Mouse (Mus musculus): ENCODE results near the gene Phykpl.
A peak's percentile ranks its signal among the peaks of the same experiment; 100 is the strongest.

The Phykpl gene

DNA sequence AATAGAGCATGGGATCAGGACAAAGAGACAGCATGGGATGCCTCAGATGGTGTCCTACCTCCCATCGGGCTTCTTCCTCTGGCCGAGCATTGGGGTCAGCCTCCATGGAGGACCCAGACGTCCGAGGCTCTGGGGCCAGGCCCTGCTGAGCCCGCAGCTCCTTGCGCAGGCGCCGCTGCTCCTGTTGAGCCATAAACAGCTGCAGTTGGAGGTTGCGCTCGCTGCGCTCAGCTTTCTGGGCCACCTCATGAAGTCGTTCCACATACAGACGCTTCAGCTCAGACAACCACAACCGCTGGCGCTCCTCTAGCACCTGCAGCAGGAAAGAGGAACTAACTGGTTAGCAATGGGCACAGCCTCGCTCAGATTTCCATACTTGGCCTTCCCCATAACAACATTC lies 59.7 kb downstream of the Phykpl start:
- peak; percentile 87 for DNase-seq (ENCODE audit: low spot score in 2 of 2)

DNA sequence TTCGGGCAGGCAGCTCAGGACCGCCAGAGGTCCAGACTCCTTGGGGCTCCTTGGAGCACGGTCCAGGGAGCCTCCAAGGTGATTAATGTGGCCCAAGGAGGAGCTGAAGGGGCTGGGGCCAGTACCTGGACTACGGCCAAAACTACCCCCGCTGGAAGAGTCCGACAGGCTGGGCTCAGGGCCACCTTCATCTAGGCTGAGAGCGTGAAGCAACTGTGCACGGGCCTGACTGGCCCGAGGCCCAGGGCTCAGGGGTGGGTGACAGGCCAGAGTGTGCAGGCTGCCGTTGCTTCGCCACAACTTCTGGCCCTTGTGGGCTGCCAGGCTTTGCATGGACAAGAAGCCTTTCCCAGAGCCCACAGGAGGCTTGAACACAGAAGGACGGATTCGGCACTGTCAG lies 60.7 kb downstream of the Phykpl start:
- no peak for DNase-seq (ENCODE audit: low spot score in 2 of 2)

DNA sequence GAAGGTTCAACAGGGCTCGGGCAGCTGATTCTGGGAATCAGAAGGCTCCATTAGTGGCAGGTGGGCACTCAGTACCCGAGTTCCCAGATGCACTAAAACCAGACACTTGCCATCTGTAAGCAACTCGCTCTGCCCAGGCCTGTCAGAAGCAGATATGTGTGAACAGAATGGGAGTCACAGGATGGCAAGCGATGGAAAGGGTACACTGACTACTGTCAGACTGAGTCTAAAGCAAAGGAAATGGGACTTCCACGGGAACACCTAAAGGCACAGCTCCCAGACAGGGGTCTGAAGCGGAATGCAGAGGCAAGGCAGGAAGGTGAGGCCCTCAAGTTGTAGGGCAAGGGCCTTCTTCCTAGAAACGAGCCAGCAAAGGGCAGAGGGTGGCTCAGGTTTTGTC lies 61.7 kb downstream of the Phykpl start:
- no peak for DNase-seq (ENCODE audit: low spot score in 2 of 2)

DNA sequence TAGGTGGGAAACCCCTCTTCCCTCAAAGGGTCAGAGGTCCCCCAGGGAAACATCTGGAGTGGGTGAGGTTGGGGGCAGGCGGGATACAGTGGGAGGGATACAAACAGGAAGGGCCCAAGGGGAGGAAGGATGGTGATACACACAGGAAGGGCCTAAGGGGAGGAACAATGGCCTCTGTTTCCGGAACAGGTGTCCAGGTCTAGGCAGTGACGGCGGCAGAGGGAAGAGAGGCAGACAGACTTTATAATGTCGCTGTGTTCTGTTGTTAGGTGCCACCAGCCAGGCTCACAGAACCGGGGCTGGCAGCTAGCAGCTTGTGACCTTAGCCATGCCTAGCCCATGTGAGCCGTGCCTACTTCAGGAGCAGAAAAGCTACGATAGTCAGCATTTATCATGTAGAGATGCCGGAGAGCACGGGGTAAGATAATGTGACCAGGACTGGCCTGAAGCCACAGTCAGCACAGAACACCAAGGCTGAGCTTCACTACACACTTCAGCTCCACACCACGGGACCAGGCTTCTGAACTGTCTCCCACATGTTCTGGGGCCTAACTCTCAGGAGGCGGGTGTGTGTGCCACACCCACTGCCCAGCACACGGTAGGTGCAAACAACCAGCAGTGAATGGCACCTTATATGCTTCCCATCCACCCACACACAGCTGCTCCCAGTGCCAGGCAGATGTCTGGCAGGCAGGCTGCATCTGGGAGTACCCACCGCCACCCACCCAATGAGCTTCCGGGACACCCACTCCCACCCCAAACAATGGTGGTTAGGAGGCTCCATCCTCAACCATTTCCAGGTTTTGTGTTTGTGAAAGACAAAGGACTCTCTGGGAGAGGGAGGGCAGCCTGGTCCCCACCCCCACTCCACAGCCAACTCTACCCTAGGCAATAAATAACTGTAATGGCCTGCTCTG lies 62.5 kb downstream of the Phykpl start:
- peak; percentile 37 to 41 for DNase-seq (ENCODE audit: low spot score in 2 of 2)

DNA sequence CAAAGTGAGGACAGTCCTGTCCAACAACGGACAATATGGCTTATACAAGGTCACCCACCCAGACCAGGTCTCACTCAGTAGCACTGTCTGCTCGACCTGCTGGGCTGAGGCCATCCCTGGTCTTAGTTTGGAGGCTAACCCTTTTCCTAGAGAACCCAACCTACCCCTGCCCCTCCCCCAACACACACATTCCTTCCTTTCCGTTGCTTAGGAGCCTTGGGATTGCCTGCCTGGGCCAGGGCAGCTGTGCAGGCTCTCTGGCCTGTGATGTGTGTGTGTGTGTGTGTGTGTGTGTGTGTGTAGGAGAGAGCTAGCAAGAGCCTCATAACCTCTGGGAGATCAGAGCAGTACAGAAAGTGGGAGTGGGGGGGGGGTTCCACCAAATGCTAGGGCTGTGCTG lies 64.0 kb downstream of the Phykpl start:
- DNase-seq (ENCODE audit: low spot score in 2 of 2) = no peak

DNA sequence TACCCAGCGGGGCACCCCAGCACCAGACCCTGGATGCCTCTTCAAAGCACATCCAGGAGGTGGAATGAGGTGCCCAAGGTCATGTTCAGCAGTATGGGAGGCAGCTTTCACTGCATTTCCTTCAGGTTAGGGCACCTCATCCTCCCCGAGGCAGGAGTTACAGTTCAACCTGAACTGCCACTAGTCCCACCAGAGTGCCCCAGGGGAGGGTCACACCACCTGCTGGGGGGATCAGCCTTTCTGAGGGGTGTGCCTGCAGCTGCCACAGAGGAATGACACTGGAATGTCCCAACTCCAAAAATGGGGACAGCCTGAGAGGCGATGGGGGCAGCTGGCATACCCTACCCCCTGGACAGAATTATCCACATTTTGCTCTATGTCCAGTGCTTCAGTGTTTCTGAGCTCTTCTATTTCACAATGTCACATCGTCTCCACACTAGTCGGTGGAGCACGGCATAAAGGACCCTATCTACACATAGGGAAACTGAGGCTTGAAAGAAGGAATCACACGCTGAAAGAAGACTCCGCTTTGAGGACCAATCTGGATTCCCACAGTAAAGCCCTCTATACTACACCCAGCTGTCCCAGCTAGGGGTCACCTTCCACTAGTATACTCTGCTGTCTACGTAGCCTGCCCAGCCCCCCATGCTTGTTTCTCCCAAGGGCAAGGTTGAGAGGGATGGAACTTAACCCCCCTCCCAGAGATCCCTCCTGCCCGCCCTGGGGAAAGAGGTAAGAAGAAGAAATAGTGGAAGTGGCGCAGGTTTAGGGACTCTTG lies 64.7 kb downstream of the Phykpl start:
- DNase-seq (ENCODE audit: low spot score in 2 of 2) = no peak

DNA sequence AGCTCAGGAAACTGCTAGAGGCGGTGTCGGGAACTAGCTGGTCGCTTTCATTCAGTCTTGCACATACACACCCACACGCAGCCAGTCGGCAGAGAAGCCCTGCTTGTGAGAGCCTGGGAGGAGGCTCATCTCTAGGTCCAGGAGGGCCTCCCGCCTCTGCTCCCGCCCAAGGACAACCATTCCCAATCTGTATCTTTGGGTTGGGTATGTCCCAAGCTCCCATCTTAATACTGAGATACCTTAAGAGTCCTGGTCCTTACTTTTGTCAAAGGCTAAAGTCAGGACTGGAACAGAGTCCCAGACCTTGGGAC lies 65.3 kb downstream of the Phykpl start:
- DNase-seq (ENCODE audit: low spot score in 2 of 2) = no peak

DNA sequence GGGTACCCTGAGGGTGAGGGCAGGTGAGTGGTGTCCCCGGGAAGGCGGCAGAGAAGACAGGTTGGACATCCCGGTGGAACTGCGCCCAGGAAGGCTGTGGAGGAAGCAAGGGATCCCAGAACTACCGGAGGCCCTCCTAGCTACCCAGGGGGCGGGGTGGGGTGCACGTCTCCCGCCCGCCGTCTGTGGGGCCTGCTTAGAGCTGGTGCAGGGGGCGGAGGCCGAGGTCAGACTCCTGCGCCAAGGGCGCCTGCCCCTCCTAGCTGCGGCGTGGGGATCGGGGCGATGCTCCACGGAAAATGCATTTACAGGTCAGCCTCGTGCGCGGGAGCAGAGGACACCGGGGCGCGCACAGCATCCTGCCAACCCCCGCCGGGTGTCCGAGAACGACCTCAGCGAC lies 65.7 kb downstream of the Phykpl start:
- peak in 1 of 2 experiments; percentile 33 for DNase-seq (ENCODE audit: low spot score in 2 of 2)

DNA sequence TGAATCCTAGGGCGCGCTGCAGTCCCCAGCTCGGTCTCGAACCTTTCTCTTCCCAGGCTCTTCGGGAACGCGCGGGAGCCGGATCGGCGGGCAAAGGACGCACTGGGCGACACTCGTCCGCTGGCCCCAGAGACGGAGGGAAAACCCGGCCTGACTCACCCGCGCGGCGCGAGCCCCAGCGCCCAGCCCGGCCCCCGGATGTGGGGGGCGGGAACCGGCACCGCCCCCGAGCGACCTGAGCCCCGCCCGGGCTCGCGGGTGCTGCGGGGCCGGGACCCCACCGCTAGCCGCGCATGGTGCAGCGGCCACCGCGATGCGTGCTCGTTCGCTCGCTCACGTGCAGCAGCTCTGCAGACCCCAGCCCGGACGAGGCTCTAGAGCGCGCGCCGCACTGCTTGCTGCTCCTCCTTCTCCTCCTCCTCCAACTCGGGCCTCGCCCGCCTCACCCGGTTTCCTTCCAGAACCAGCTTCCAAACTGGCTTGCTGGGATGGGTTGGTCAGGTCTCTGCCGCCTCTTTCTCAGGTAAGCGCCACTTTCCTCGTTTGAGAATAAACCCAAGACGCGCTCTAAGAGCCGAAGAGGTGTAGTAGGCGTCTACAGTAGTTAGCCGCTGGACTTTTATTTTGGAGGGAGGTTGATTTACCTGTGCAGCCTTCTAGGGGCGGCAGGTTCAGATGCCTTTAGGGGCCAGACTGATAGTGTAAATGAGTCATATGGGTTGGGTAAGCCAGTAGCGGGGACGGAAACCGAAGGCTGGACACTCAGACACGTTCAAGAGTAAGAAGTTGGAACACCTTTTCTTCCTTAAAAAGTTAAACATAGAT lies 66.3 kb downstream of the Phykpl start, which contains the start of the genes N4bp3 and D930048N14Rik:
Gene N4bp3, minus strand, starts transcription at position 152 of the 825 bp plus-strand sequence.
Gene D930048N14Rik, plus strand, starts transcription at position 264 of the 825 bp plus-strand sequence.
- DNase-seq (ENCODE audit: low spot score in 2 of 2) = peak; percentile 80 to 81

DNA sequence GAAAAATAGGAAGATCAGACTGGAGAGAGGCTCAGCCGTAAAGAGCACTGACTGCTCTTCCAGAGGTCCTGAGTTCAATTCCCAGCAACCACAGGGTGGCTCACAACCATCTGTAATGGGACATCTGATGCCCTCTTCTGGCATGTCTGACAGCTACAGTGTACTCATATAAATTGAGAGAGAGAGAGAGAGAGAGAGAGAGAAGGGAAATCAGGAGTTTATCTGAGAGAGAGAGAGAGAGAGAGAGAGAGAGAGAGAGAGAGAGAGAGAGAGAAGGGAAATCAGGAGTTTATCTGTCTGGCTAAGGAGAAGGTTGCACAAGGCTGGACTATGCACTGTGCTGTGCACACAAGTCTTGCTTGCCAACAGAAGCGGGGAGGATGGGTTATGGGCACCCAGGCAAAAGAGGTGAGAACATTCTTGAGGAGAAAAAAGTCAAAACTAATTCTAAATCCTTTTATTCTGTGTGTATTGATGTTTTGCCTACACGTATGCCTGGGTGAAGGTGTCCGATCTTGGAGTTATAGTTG lies 68.4 kb downstream of the Phykpl start:
- no peak for DNase-seq (ENCODE audit: low spot score in 2 of 2)

DNA sequence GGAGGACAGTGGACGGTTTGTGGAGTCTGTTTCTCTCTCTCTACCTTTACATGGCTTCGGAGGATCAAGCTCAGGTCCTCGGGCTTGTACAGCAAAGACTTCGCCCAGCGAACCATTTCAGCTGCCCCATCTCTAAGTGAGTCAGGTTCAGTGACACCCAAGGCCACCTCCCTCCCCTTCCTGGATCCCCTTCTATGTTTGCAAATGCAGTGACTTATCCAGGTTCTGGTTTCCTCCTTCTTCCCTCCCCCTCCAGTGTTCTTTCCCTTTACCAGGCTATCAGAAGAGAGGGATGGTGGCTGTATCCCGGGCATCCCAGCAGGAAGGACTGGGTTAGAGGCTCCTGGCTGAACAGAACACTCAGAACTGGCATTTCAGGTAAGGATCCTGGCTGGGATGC lies 69.2 kb downstream of the Phykpl start:
- DNase-seq (ENCODE audit: low spot score in 2 of 2) = no peak

Data from spleen, postnatal 36 days (tissue).